10 mouse cellular contexts compared by ENCODE assay signal in genomic region chr2:32555484-32555883, GRCm38 (mm10). TPM values are rescaled to one million over a fixed set of nuclear protein-coding genes. Genes with fewer than 3 reads are reported as not detected.
DNase-seq lines count a peak whose midpoint lies in the region; ATAC-seq and TF ChIP-seq lines count a peak whose summit lies in the region.
"Had no signal": no experiment of that assay in that cellular context is flagged by ENCODE, and none has a peak within 500 bp of the region (broad histone marks: within the 10 kb centered on the region; RNA-seq: fewer than 3 reads in every experiment).

No protein-coding gene starts in this region.

- no peak overlapping the region for H3K4me3 ChIP-seq in limb, embryonic 12.5 days (replicated peaks)
- no peak overlapping the region for H3K4me3 ChIP-seq in limb, embryonic 10.5 days
- no peak overlapping the region for H3K4me3 ChIP-seq in embryonic facial prominence, embryonic 12.5 days
- H3K4me3 ChIP-seq in intestine, embryonic 16.5 days (ENCODE audit: low read length): no peak overlapping the region
- H3K4me3 ChIP-seq in myocyte: no peak overlapping the region
- H3K4me3 ChIP-seq: left cerebral cortex, adult 2 months had no signal

- no peak overlapping the region for H3K4me2 ChIP-seq in limb, embryonic 12.5 days
- no peak overlapping the region for H3K4me2 ChIP-seq in embryonic facial prominence, embryonic 12.5 days (replicated peaks)
- H3K4me2 ChIP-seq in intestine, embryonic 16.5 days (ENCODE audit: low read depth, low read length): no peak overlapping the region
- H3K4me2 ChIP-seq in myocyte (ENCODE audit: low read depth): no peak overlapping the region

- peak overlapping the region; percentile 47 for H3K27ac ChIP-seq in limb, embryonic 12.5 days
- H3K27ac ChIP-seq in limb, embryonic 10.5 days: no peak overlapping the region
- H3K27ac ChIP-seq in embryonic facial prominence, embryonic 12.5 days: peak overlapping the region; percentile 50; the same call in 1 of the 2 replicates
- H3K27ac ChIP-seq in intestine, embryonic 16.5 days (ENCODE audit: low read length): no peak overlapping the region

- peaks cover 23% of the 10 kb centered on the region; the same call in 1 of the 2 replicates for H3K4me1 ChIP-seq in limb, embryonic 12.5 days (replicated peaks)
- peaks cover 12% of the 10 kb centered on the region; the same call in 1 of the 2 replicates for H3K4me1 ChIP-seq in limb, embryonic 10.5 days
- peaks cover 33% of the 10 kb centered on the region for H3K4me1 ChIP-seq in embryonic facial prominence, embryonic 12.5 days
- H3K4me1 ChIP-seq in intestine, embryonic 16.5 days (ENCODE audit: control insufficient read depth, insufficient read depth, low read length): peaks cover 7% of the 10 kb centered on the region

- no peak overlapping the region for H3ac ChIP-seq in myocyte (ENCODE audit: control insufficient read depth, insufficient read length)

- no peaks in the 10 kb centered on the region for H3K27me3 ChIP-seq in limb, embryonic 12.5 days
- H3K27me3 ChIP-seq in limb, embryonic 10.5 days (ENCODE audit: low read depth, poor library complexity, severe bottlenecking): no peaks in the 10 kb centered on the region
- H3K27me3 ChIP-seq in embryonic facial prominence, embryonic 12.5 days: no peaks in the 10 kb centered on the region
- no peaks in the 10 kb centered on the region for H3K27me3 ChIP-seq in intestine, embryonic 16.5 days (replicated peaks; ENCODE audit: control insufficient read depth, insufficient read depth, low read length)
- no peaks in the 10 kb centered on the region for H3K27me3 ChIP-seq in myocyte (ENCODE audit: control insufficient read depth, insufficient read depth, insufficient read length)

- 67% methylated on average over 4 of the region's 4 CpGs for WGBS in limb, embryonic 12.5 days
- 59% methylated on average over 4 of the region's 4 CpGs for WGBS in limb, embryonic 10.5 days
- WGBS in embryonic facial prominence, embryonic 12.5 days: 32% methylated on average over 4 of the region's 4 CpGs
- WGBS in intestine, embryonic 16.5 days: 53% methylated on average over 4 of the region's 4 CpGs

- peaks cover 39% of the 10 kb centered on the region for H3K36me3 ChIP-seq in limb, embryonic 12.5 days
- H3K36me3 ChIP-seq in limb, embryonic 10.5 days: peaks cover 52% of the 10 kb centered on the region
- peaks cover 27% of the 10 kb centered on the region for H3K36me3 ChIP-seq in embryonic facial prominence, embryonic 12.5 days
- H3K36me3 ChIP-seq in intestine, embryonic 16.5 days (ENCODE audit: control insufficient read depth, insufficient read depth, low read length): peaks cover 2% of the 10 kb centered on the region; the same call in 1 of the 2 replicates
- H3K36me3 ChIP-seq in myocyte (ENCODE audit: control insufficient read depth, insufficient read depth): no peaks in the 10 kb centered on the region

- no peak for DNase-seq in limb, embryonic 10.5 days (ENCODE audit: low spot score)
- no peak for DNase-seq in urinary bladder, adult 18-20 months (ENCODE audit: low spot score in 2 of 2)
- no peak for DNase-seq in layer of hippocampus, postnatal 36 days
- DNase-seq: cerebellum, postnatal 14 days had no signal

- H3K79me2 ChIP-seq in myocyte (ENCODE audit: control insufficient read depth, insufficient read depth): no peaks in the 10 kb centered on the region

- H3K9me3 ChIP-seq in limb, embryonic 12.5 days: no peaks in the 10 kb centered on the region
- no peaks in the 10 kb centered on the region for H3K9me3 ChIP-seq in limb, embryonic 10.5 days (replicated peaks)
- H3K9me3 ChIP-seq in embryonic facial prominence, embryonic 12.5 days: no peaks in the 10 kb centered on the region
- H3K9me3 ChIP-seq in intestine, embryonic 16.5 days (ENCODE audit: control insufficient read depth, low read length): no peaks in the 10 kb centered on the region

- no peak for TF ChIP-seq POLR2A in myocyte (IDR thresholded peaks at IDR 0.05; ENCODE audit: insufficient read length, low read depth)

- H3K9ac ChIP-seq in limb, embryonic 12.5 days (replicated peaks): no peak overlapping the region
- peak overlapping the region; percentile 24; the same call in 1 of the 2 replicates for H3K9ac ChIP-seq in embryonic facial prominence, embryonic 12.5 days
- H3K9ac ChIP-seq in intestine, embryonic 16.5 days (ENCODE audit: low read depth, low read length): peak overlapping the region; percentile 12; the same call in 1 of the 2 replicates

- no peak for ATAC-seq in limb, embryonic 12.5 days (ENCODE audit: insufficient number of reproducible peaks, insufficient read depth, low FRiP score, low TSS enrichment, low read depth)
- ATAC-seq in embryonic facial prominence, embryonic 12.5 days (ENCODE audit: insufficient number of reproducible peaks, insufficient read depth, low FRiP score, low TSS enrichment): no peak
- no peak for ATAC-seq in intestine, embryonic 16.5 days

TF ChIP-seq in myocyte, 11 proteins besides CTCF, POLR2A, EP300 and RAD21:
- no peak for TF ChIP-seq SRF (IDR thresholded peaks at IDR 0.05; ENCODE audit: control insufficient read depth, insufficient read length, low read depth)
- TF ChIP-seq MYOG (IDR thresholded peaks at IDR 0.05; ENCODE audit: control insufficient read depth in 1 of 3, insufficient read depth in 1 of 3, insufficient read length in 2 of 3, low read depth in 2 of 3): peak in 1 of 3 experiments; percentile 54
- TF ChIP-seq TCF3 (IDR thresholded peaks at IDR 0.05; ENCODE audit: insufficient read length, low read depth): no peak
- TF ChIP-seq E2F4 (IDR thresholded peaks at IDR 0.05; ENCODE audit: insufficient read depth): no peak
- TF ChIP-seq REST (IDR thresholded peaks at IDR 0.05; ENCODE audit: insufficient read depth, insufficient read length): no peak
- TF ChIP-seq TCF12 (IDR thresholded peaks at IDR 0.05; ENCODE audit: insufficient read depth, poor library complexity, severe bottlenecking): no peak
- TF ChIP-seq USF1 (IDR thresholded peaks at IDR 0.05; ENCODE audit: low read depth): peak; percentile 30
- TF ChIP-seq MYOD1 (IDR thresholded peaks at IDR 0.05; ENCODE audit: control insufficient read depth in 1 of 3, insufficient read length in 2 of 3, low read depth in 2 of 3): no peak
- TF ChIP-seq CEBPB (IDR thresholded peaks at IDR 0.05; ENCODE audit: insufficient read depth, poor library complexity, severe bottlenecking): no peak
- TF ChIP-seq POLR2AphosphoS2 (IDR thresholded peaks at IDR 0.05; ENCODE audit: insufficient read length, low read depth): no peak
- TF ChIP-seq MAX (IDR thresholded peaks at IDR 0.05; ENCODE audit: low read depth): no peak

RNA-seq across cellular contexts. Expression of gene Dpm2, which starts 15.2 kb away (rescaled TPM):
- 99.3 and 99.7 TPM in 2 replicates for polyA plus RNA-seq in limb, embryonic 12.5 days (2016; fragmentation: Nextera tagmentation; extraction: Ambion mirVana)
- polyA plus RNA-seq in limb, embryonic 10.5 days (2016; fragmentation: Nextera tagmentation; extraction: Ambion mirVana): 104 and 109 TPM in 2 replicates
- polyA plus RNA-seq in embryonic facial prominence, embryonic 12.5 days (2016; fragmentation: Nextera tagmentation; extraction: Ambion mirVana): 110 and 113 TPM in 2 replicates
- polyA plus RNA-seq in intestine, embryonic 16.5 days (2015; fragmentation: Nextera tagmentation; extraction: Ambion mirVana): 123 and 128 TPM in 2 replicates
- 47.5 TPM for polyA plus RNA-seq in myocyte (2012; fragmentation: generic; extraction: Trizol)
- 10 to 100 TPM; 69.1 to 81.8 TPM for total RNA-seq in layer of hippocampus, postnatal 36 days (2021)

RNA-seq across cellular contexts. Expression of gene Pip5kl1, which starts 19.1 kb away (rescaled TPM):
- polyA plus RNA-seq in limb, embryonic 12.5 days (2016; fragmentation: Nextera tagmentation; extraction: Ambion mirVana): 3.9 and 5.4 TPM in 2 replicates
- polyA plus RNA-seq in limb, embryonic 10.5 days (2016; fragmentation: Nextera tagmentation; extraction: Ambion mirVana): 1.0 and 2.7 TPM in 2 replicates
- polyA plus RNA-seq in embryonic facial prominence, embryonic 12.5 days (2016; fragmentation: Nextera tagmentation; extraction: Ambion mirVana): 2.9 and 3.4 TPM in 2 replicates
- 0.33 and 0.34 TPM in 2 replicates for polyA plus RNA-seq in intestine, embryonic 16.5 days (2015; fragmentation: Nextera tagmentation; extraction: Ambion mirVana)
- polyA plus RNA-seq in myocyte (2012; fragmentation: generic; extraction: Trizol): 0.10 TPM
- total RNA-seq in layer of hippocampus, postnatal 36 days (2021): 1 to 10 TPM; 2.9 to 3.8 TPM
- total RNA-seq: gastrocnemius, adult 18-20 months had no signal

RNA-seq across cellular contexts. Expression of gene 9430097D07Rik, which starts 20.0 kb away (rescaled TPM):
- polyA plus RNA-seq in limb, embryonic 12.5 days (2016; fragmentation: Nextera tagmentation; extraction: Ambion mirVana): 0.55 TPM in 1 of 2 replicates, not detected in the other
- polyA plus RNA-seq in limb, embryonic 10.5 days (2016; fragmentation: Nextera tagmentation; extraction: Ambion mirVana): 0.24 TPM in 1 of 2 replicates, not detected in the other
- polyA plus RNA-seq in embryonic facial prominence, embryonic 12.5 days (2016; fragmentation: Nextera tagmentation; extraction: Ambion mirVana): 0.29 TPM in 1 of 2 replicates, not detected in the other
- not detected in 2 replicates for polyA plus RNA-seq in intestine, embryonic 16.5 days (2015; fragmentation: Nextera tagmentation; extraction: Ambion mirVana)
- polyA plus RNA-seq in myocyte (2012; fragmentation: generic; extraction: Trizol): 0.04 TPM
- 1 to 10 TPM in 1 of 2 experiments, under 1 TPM in 1; 0.37 to 1.0 TPM for total RNA-seq in layer of hippocampus, postnatal 36 days (2021)
- total RNA-seq: gastrocnemius, adult 18-20 months had no signal

RNA-seq across cellular contexts. Expression of gene Fam102a, which starts 20.4 kb away (rescaled TPM):
- 12.3 and 16.0 TPM in 2 replicates for polyA plus RNA-seq in limb, embryonic 12.5 days (2016; fragmentation: Nextera tagmentation; extraction: Ambion mirVana)
- 12.0 and 14.0 TPM in 2 replicates for polyA plus RNA-seq in limb, embryonic 10.5 days (2016; fragmentation: Nextera tagmentation; extraction: Ambion mirVana)
- polyA plus RNA-seq in embryonic facial prominence, embryonic 12.5 days (2016; fragmentation: Nextera tagmentation; extraction: Ambion mirVana): 14.2 and 17.0 TPM in 2 replicates
- polyA plus RNA-seq in intestine, embryonic 16.5 days (2015; fragmentation: Nextera tagmentation; extraction: Ambion mirVana): 7.6 and 9.4 TPM in 2 replicates
- polyA plus RNA-seq in myocyte (2012; fragmentation: generic; extraction: Trizol): 1.7 TPM
- total RNA-seq in layer of hippocampus, postnatal 36 days (2021): 10 to 100 TPM; 69.4 to 69.8 TPM

RNA-seq across cellular contexts. Expression of gene St6galnac4, which starts 31.4 kb away (rescaled TPM):
- polyA plus RNA-seq in limb, embryonic 12.5 days (2016; fragmentation: Nextera tagmentation; extraction: Ambion mirVana): 29.8 and 29.9 TPM in 2 replicates
- polyA plus RNA-seq in limb, embryonic 10.5 days (2016; fragmentation: Nextera tagmentation; extraction: Ambion mirVana): 26.0 and 26.1 TPM in 2 replicates
- 32.7 and 36.5 TPM in 2 replicates for polyA plus RNA-seq in embryonic facial prominence, embryonic 12.5 days (2016; fragmentation: Nextera tagmentation; extraction: Ambion mirVana)
- 14.7 and 16.5 TPM in 2 replicates for polyA plus RNA-seq in intestine, embryonic 16.5 days (2015; fragmentation: Nextera tagmentation; extraction: Ambion mirVana)
- polyA plus RNA-seq in myocyte (2012; fragmentation: generic; extraction: Trizol): 75.4 TPM
- total RNA-seq in layer of hippocampus, postnatal 36 days (2021): 10 to 100 TPM; 35.6 to 41.2 TPM

Comparison
In these comparisons a context has a peak if more than half of its experiments do, and no peak if none do; other contexts are left out.
1. H3K27ac ChIP-seq: peak in limb, embryonic 12.5 days (single experiment) and embryonic facial prominence, embryonic 12.5 days (single experiment); none in limb, embryonic 10.5 days (single experiment) and intestine, embryonic 16.5 days (single experiment).